Mouse (Mus musculus): ENCODE results near the gene Ociad2. TPM values are rescaled to one million over a fixed set of nuclear protein-coding genes. Genes with fewer than 3 reads are reported as not detected.

The Ociad2 gene
- polyA plus RNA-seq, 1 experiment from 2014 or later = 4.9 TPM

DNA sequence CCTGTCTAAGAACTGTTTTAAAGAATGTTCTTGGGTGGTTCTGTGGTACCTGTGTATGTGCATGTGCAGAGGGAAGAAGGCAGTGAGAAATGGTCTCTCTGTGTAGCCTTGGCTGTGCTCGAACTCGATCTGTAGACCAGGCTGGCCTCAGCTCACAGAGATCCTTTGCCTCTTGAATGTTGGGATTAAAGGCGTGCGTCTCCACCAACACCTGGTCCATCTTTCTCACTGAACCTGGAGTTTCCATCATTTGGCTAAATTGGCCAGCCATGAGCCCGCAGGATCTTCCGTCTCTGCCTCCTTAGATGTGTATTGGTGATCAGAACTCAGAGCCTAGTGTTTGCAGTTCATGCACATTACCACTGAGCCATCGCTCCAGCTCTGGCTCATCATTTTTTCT lies 45.8 kb downstream of the Ociad2 start:
- ATAC-seq = no peak
- Histone ChIP-seq H3K9me3 (replicated peaks) (no peaks in the 10 kb centered on the region), H3K9ac (peak overlapping the region; percentile 12; the same call in 1 of the 2 replicates), H3K4me1 (peaks cover 37% of the 10 kb centered on the region), H3K36me3 (peaks cover 45% of the 10 kb centered on the region), H3K27me3 (replicated peaks) (no peaks in the 10 kb centered on the region), H3K4me3 (peak overlapping the region; percentile 4), H3K4me2 (peak overlapping the region; percentile 71), H3K27ac (no peak overlapping the region)
- 90% methylated on average over 7 of the region's 7 CpGs for WGBS (ENCODE audit: insufficient replicate concordance)

GRCm38 (mm10) chr5:73293458-73293827 lies 47.4 kb downstream of the Ociad2 start:
- Histone ChIP-seq H3K4me3 (peak overlapping the region; percentile 90), H3K4me1 (peaks cover 31% of the 10 kb centered on the region), H3K9ac (peak overlapping the region; percentile 92), H3K27me3 (replicated peaks) (no peaks in the 10 kb centered on the region), H3K27ac (peak overlapping the region; percentile 94), H3K9me3 (replicated peaks) (no peaks in the 10 kb centered on the region), H3K36me3 (peaks cover 34% of the 10 kb centered on the region), H3K4me2 (peak overlapping the region; percentile 71)
- ATAC-seq = no peak
- WGBS (ENCODE audit: insufficient replicate concordance) = 5% methylated on average over 8 of the region's 8 CpGs

DNA sequence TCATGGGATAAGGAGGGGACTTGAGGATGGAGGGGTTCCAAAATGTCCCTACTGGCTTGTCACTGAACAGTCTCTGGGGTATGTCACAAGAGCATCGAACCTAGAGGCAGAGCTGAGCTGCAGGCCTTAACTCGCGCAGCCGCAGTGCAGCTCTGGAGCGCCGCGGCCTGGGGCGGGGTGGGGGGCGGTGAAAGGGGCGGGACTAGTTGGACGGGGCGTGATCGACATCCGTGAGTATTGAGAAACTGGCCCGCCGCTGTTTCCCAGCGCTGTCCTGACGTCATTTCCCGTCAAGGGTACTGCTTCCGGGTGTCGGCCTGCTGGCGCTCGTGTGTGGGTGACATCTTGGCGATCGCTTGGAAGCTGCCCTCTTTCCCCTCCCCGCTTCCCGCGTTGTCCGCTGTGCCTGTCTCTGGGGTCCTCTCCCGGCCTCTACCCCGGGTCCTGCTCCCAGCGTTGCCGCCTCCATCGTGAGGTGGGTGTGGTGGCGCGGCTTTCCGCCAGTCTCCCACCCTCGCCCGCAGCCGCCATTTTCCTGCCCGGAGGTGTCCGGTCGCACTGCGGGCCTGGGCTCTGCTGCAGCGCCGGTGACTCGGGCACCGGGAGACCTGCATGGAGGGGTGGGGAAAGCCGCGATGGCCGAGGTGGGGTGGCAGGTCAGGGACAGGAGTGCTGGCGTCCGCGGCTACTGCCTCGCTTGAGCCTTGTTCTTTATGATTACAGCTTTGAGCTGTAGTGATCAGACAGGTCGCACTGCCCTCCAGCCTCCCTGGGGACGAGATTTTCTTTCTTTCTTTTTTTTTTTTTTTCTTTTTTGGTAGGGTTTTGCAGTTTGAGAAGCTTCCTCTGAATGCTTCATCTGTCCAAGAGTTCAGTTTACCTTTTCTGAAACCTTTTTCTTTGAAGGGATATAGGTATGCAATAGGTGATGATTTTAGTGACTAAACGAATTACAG lies 48.0 kb downstream of the Ociad2 start, which contains the start of gene Ociad1:
Gene Ociad1, plus strand, starts transcription at position 283 of the 956 bp plus-strand sequence.
- under 1% methylated on average over 58 of the region's 58 CpGs for WGBS (ENCODE audit: insufficient replicate concordance)
- Histone ChIP-seq H3K9ac (peak within 1 kb of the TSS; percentile 92), H3K9me3 (replicated peaks) (no peaks in the 10 kb centered on the region), H3K4me2 (peak within 1 kb of the TSS; percentile 71), H3K4me3 (peak within 1 kb of the TSS; percentile 90), H3K36me3 (peaks cover 28% of the 10 kb centered on the region), H3K27me3 (replicated peaks) (no peaks in the 10 kb centered on the region), H3K27ac (peak within 1 kb of the TSS; percentile 94), H3K4me1 (peaks cover 31% of the 10 kb centered on the region)
- ATAC-seq = peak; percentile 98

GRCm38 (mm10) chr5:73289900-73290299 lies 50.9 kb downstream of the Ociad2 start:
- no peak overlapping the region for H3K27ac ChIP-seq
- H3K9me3 ChIP-seq (replicated peaks) = no peaks in the 10 kb centered on the region
- no peak overlapping the region for H3K4me3 ChIP-seq
- peaks cover 24% of the 10 kb centered on the region for H3K4me1 ChIP-seq
- H3K4me2 ChIP-seq = no peak overlapping the region
- peaks cover 6% of the 10 kb centered on the region for H3K36me3 ChIP-seq
- 43% methylated on average over 2 of the region's 2 CpGs for WGBS (ENCODE audit: insufficient replicate concordance)
- ATAC-seq = no peak
- H3K9ac ChIP-seq = no peak overlapping the region
- no peaks in the 10 kb centered on the region for H3K27me3 ChIP-seq (replicated peaks)

GRCm38 (mm10) chr5:73286603-73287002 lies 54.2 kb downstream of the Ociad2 start:
- peaks cover 6% of the 10 kb centered on the region; the same call in 1 of the 2 replicates for H3K4me1 ChIP-seq
- ATAC-seq = no peak
- no peaks in the 10 kb centered on the region for H3K9me3 ChIP-seq (replicated peaks)
- 47% methylated on average over 5 of the region's 5 CpGs for WGBS (ENCODE audit: insufficient replicate concordance)
- no peaks in the 10 kb centered on the region for H3K36me3 ChIP-seq
- no peak overlapping the region for H3K9ac ChIP-seq
- no peak overlapping the region for H3K4me3 ChIP-seq
- H3K4me2 ChIP-seq = no peak overlapping the region
- H3K27me3 ChIP-seq (replicated peaks) = no peaks in the 10 kb centered on the region
- no peak overlapping the region for H3K27ac ChIP-seq

- Histone ChIP-seq H3K4me3 (no peak overlapping the region), H3K4me1 (peaks cover 6% of the 10 kb centered on the region; the same call in 1 of the 2 replicates), H3K9me3 (replicated peaks) (no peaks in the 10 kb centered on the region), H3K36me3 (no peaks in the 10 kb centered on the region), H3K9ac (no peak overlapping the region), H3K27ac (no peak overlapping the region), H3K4me2 (no peak overlapping the region), H3K27me3 (replicated peaks) (no peaks in the 10 kb centered on the region)
- WGBS (ENCODE audit: insufficient replicate concordance) = 79% methylated on average over 3 of the region's 3 CpGs
- no peak for ATAC-seq
Observed at GRCm38 (mm10) chr5:73285470-73285978, 55.3 kb downstream of the Ociad2 start.

DNA sequence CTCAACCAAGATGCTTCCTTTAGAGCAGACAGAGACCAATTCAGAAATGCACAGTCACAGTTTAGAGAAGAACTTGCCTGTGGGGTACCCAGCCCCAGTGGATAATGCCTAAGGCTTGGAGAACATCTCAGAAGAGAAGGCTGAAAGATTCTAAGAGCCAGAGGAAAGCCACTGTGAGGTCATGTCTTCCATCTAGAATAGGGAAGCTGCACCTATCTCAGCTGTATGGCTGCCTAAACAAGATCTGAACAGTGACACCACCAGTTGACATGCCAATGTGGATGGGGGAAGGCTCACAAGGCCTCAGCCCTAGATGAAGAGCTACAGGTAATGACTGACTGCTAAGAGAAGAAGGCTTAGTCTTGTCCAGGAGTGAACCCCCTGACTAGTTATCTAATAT lies 56.8 kb downstream of the Ociad2 start:
- no peak overlapping the region for H3K4me2 ChIP-seq
- no peak overlapping the region for H3K4me3 ChIP-seq
- H3K9me3 ChIP-seq (replicated peaks) = no peaks in the 10 kb centered on the region
- H3K27me3 ChIP-seq (replicated peaks) = no peaks in the 10 kb centered on the region
- no peak overlapping the region for H3K27ac ChIP-seq
- ATAC-seq = no peak
- no peaks in the 10 kb centered on the region for H3K36me3 ChIP-seq
- peaks cover 6% of the 10 kb centered on the region; the same call in 1 of the 2 replicates for H3K4me1 ChIP-seq
- no peak overlapping the region for H3K9ac ChIP-seq

GRCm38 (mm10) chr5:73280567-73280850 lies 60.3 kb downstream of the Ociad2 start:
- peaks cover 4% of the 10 kb centered on the region for H3K27me3 ChIP-seq (replicated peaks)
- no peaks in the 10 kb centered on the region for H3K9me3 ChIP-seq (replicated peaks)
- no peaks in the 10 kb centered on the region; the same call in 1 of the 2 replicates for H3K4me1 ChIP-seq
- no peak overlapping the region for H3K4me2 ChIP-seq
- ATAC-seq = no peak
- WGBS (ENCODE audit: insufficient replicate concordance) = 63% methylated on average over 4 of the region's 4 CpGs
- H3K27ac ChIP-seq = no peak overlapping the region
- no peak overlapping the region for H3K4me3 ChIP-seq
- H3K9ac ChIP-seq = no peak overlapping the region
- H3K36me3 ChIP-seq = no peaks in the 10 kb centered on the region

DNA sequence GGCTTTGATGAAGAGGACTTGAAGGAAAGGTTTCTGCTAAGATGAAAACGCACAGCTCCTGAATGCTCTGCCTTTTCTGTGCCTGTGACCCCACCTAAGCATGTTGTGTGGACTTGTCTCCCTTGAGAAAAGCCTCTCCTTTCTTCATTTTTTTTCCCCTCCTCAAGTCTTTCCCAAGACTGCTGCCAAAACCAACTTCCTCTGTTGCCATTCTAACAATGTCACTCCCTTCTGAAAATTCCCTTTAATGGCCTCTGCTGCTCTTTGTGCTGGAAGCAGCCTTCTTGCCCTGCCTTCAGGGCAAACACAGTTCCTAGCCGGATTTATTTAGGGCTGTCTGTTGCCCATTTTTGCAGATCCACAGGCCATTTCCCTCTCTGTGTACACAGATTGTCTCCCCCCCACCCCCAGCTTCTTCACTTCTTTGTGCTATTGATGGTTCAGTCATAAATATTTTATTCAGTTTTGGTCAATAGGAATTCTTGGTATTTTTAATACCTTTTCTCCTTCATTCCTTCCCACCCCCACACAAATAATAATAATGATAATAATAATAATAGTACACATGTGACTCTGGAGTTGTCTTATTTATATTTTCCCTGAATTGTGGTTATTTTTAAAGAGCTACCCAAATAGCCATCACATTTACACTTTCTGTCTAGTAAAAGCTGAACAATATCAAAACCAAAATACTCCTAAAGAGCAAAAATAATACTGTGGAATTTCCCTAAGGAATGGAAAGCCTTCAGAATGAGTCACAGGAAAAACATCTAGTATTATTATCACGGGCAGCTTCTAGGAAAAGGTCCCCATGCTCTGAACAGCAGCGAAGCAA lies 60.9 kb downstream of the Ociad2 start:
- no peaks in the 10 kb centered on the region; the same call in 1 of the 2 replicates for H3K4me1 ChIP-seq
- no peak overlapping the region for H3K27ac ChIP-seq
- H3K4me3 ChIP-seq = no peak overlapping the region
- no peak for ATAC-seq
- H3K9ac ChIP-seq = no peak overlapping the region
- 69% methylated on average over 4 of the region's 4 CpGs for WGBS (ENCODE audit: insufficient replicate concordance)
- H3K27me3 ChIP-seq (replicated peaks) = peaks cover 8% of the 10 kb centered on the region
- H3K4me2 ChIP-seq = no peak overlapping the region
- no peaks in the 10 kb centered on the region for H3K36me3 ChIP-seq
- H3K9me3 ChIP-seq (replicated peaks) = no peaks in the 10 kb centered on the region

- no peak for ATAC-seq
- Histone ChIP-seq H3K4me3 (no peak overlapping the region), H3K36me3 (no peaks in the 10 kb centered on the region), H3K4me1 (no peaks in the 10 kb centered on the region; the same call in 1 of the 2 replicates), H3K27me3 (replicated peaks) (peaks cover 9% of the 10 kb centered on the region), H3K27ac (no peak overlapping the region), H3K9ac (no peak overlapping the region), H3K4me2 (no peak overlapping the region), H3K9me3 (replicated peaks) (no peaks in the 10 kb centered on the region)
- 80% methylated on average over 10 of the region's 10 CpGs for WGBS (ENCODE audit: insufficient replicate concordance)
Observed at GRCm38 (mm10) chr5:73279190-73279589, 61.6 kb downstream of the Ociad2 start.

DNA sequence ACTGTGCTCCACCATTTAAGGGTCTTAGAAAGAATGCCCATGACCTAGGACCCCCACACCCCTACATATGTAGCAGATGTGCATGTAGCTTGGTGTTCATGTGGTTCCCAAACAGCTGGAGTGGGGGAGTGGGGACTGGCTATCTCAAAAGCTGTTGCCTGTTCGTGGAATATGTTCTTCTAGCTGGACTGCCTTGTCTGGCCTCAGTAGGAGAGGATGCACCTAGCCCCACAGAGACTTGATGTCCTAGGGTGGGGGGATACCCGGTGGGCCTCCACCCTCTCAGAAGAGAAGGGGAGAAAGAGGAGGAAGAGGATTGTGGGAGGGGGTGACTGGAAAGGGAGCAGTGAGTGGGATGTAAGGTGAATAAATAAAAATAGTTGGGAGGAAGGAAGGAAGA lies 65.9 kb downstream of the Ociad2 start:
- WGBS (ENCODE audit: insufficient replicate concordance) = 49% methylated on average over 2 of the region's 2 CpGs
- ATAC-seq = no peak
- Histone ChIP-seq H3K27me3 (replicated peaks) (peaks cover 16% of the 10 kb centered on the region), H3K4me3 (no peak overlapping the region), H3K4me1 (no peaks in the 10 kb centered on the region; the same call in 1 of the 2 replicates), H3K27ac (no peak overlapping the region), H3K9me3 (replicated peaks) (no peaks in the 10 kb centered on the region), H3K9ac (no peak overlapping the region), H3K36me3 (no peaks in the 10 kb centered on the region), H3K4me2 (no peak overlapping the region)

DNA sequence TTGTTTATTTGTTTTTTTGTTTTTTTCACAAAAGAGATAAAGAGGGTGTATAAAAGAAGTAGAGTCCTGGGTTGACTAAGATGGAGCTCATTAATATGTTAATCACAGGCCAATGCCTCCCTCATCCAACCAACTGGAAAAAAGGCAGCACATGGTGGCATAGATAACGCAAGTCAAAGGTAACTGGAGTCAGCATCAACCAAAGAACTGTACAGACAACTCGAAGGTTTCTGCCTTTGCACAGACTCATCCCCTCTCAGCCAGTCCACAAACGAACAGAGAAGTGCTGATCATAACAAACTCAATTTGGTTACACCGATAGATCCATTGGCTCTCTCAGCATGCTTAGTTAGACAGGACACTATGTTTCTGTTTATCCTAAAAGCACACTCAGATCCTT lies 67.7 kb downstream of the Ociad2 start:
- Histone ChIP-seq H3K4me1 (no peaks in the 10 kb centered on the region), H3K9me3 (replicated peaks) (no peaks in the 10 kb centered on the region), H3K27me3 (replicated peaks) (peaks cover 16% of the 10 kb centered on the region), H3K27ac (no peak overlapping the region), H3K9ac (no peak overlapping the region), H3K36me3 (no peaks in the 10 kb centered on the region), H3K4me3 (no peak overlapping the region), H3K4me2 (no peak overlapping the region)
- WGBS (ENCODE audit: insufficient replicate concordance) = 65% methylated on average over 4 of the region's 4 CpGs
- ATAC-seq = no peak
